Mouse (Mus musculus) E14TG2a.4 (cell line): ENCODE results near the gene Epb41l3.

ENCODE experiments used
- CTCF ChIP-seq: conservative IDR thresholded peaks from 2 replicates; pipeline ENCODE4 v1.5.1; 2014; ENCODE audit warnings: low read length
- NANOG ChIP-seq: IDR thresholded peaks from 2 replicates; pipeline ENCODE4 v1.6.1; 2014; ENCODE audit warnings: borderline replicate concordance, low read length, mixed read lengths

GRCm38 (mm10) chr17:69255834-69256233 lies 180.4 kb downstream of the Epb41l3 start:
- no peak for TF ChIP-seq CTCF
- no peak for TF ChIP-seq NANOG
